Mouse (Mus musculus) fibroblast of lung, adult 2 months (primary cell): ENCODE measurements around the gene Lrrc4b.

Experiments used
- DNase-seq: peaks from one replicate; pipeline ENCODE4 v3.0.0-alpha.2; 2011; ENCODE audit warnings: low read depth

The Lrrc4b gene

DNA sequence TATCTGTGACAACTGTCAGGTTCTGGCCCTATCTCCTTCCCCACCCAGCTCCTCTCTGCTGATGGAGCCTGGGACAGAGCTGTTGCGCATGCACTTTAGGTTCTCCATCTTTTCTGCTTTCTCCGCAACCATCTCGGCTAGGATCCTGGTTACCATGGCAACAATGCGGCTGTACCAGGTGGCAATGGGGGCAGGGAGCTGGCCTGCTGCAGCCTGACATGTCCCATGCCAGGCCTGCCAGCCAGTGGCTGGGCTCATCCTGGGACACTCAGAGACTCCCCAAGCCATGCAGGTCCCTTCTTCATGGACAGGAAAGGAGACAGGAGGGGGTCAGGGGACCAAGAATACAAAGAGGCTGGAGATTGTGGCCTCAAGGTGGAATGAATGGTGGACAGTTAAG lies 35.7 kb downstream of the Lrrc4b start:
- no peak for DNase-seq

GRCm38 (mm10) chr7:44465111-44465510 lies 36.3 kb downstream of the Lrrc4b start, which contains the start of gene Aspdh:
Aspdh (plus strand) TSS chr7:44465391.
- DNase-seq = no peak

DNA sequence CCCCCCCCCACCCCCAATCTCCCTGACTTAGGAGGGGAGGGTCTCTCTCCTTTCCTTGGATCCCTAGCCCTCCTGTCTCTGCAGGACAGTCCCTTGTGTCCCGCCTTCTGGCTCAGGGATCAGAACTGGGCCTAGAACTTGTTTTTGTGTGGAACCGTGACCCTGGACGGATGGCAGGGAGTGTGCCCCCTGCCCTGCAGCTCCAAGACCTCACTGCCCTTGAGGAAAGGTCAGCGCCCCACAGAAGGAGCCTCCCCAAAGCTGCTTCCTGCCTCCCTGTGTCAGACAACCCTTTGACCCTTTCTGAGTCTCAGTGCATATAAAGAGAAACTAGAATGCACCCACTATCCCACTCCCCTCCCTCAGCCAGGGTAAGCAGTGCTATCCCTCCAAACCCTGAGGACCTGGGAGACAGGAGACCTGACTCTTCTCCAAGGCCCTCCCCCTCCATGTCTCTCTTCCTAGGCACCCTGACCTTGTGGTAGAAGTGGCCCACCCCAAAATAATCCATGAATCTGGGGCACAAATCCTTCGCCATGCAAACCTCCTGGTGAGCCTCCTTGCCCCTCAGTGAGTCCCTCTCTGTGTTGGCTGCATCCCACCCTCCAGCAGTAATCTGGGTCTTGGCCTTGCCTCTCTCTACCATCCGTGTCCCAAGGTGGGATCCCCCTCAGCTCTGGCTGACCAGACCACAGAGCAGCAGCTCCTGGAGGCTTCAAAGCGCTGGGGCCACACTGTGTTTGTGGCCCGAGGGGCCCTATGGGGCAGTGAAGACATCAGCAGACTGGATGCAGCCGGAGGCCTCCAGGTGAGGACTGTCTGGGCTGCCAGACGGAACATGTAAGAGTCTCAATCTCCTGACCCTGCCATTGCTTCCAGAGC lies 37.4 kb downstream of the Lrrc4b start:
- no peak for DNase-seq

- no peak for DNase-seq
These were observed 38.1 kb downstream of the Lrrc4b start for GRCm38 (mm10) chr7:44466888-44467311.

GRCm38 (mm10) chr7:44467811-44468411 lies 39.1 kb downstream of the Lrrc4b start, which contains the start of gene Josd2:
Josd2 (plus strand) TSS chr7:44467980.
- DNase-seq = peak; percentile 98

DNA sequence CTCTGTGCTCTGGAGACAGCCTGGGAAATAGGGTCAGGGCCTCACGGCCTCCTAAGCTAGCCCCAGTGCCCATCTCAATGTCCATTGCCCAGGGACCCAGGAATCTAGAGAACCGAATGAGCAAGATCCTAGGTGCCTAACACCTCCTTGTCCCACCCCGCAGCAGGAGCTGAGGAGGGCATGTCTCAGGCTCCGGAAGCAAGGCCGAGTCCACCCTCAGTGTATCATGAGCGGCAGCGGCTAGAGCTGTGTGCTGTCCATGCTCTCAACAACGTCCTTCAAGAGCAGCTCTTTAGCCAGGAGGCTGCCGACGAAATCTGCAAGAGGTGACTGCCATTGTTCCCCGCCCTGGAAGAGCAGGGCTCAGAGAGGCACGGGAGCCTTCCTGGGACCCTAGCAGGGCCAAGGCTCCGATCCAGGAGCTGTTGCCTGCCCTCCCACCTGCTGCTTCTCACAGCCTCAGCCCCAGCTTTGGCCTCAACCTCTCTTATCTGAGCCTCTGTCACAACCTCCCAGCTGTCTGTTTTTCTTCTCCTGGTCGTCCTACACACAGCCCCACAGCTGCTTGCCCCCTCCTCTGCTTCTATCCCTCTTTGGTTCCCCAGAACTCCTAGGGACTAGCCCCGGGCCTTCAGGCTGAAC lies 39.9 kb downstream of the Lrrc4b start:
- no peak for DNase-seq

DNA sequence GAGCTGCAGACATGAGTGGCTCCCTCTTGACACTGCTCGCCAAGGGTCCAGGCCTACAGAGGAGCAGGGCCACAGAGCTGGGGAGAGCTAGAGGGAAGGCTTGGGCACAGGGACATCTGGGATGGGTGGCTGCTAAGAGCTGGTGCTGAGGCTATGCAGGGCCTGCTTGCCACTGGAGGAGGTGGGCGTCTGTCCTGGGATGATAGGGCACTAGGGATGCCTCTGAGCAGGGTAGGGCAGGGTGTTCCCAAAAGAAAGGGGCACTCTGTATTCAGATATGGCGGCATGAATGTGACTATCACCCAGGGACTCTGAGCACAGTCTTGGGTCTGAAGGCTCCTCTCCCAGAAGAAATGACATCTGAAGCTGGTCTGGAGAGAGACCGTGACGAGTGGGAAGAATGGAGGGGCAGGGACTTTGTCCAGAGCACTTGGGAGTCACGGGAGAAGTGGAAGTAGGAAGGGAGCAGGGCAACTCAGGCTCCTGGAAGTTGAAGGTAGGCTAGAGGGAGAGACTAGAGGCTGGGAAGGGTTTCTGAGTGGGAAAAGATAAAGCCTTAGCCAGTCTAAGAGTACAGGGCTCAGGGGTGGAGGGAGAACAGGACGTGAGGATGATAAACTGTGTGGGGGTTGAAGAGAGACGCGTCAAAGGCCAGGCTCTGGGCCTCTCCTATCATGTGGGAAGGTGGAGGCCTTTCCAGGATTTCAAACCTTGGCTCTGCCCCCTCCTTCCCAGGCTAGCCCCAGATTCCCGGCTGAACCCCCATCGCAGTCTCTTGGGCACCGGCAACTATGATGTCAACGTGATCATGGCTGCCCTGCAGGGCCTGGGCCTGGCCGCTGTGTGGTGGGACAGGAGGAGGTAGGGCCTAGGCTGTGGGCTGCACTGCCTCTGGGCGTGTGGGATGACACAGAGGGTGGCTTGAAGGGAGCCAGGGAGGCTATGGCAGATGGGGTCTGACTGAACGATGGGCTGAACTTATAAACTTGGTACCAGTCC lies 41.2 kb downstream of the Lrrc4b start:
- no peak for DNase-seq

GRCm38 (mm10) chr7:44470696-44471612 lies 42.1 kb downstream of the Lrrc4b start:
- no peak for DNase-seq

- no peak for DNase-seq
These were observed 43.2 kb downstream of the Lrrc4b start for GRCm38 (mm10) chr7:44471880-44472557.

- DNase-seq = no peak
These were observed 43.7 kb downstream of the Lrrc4b start for GRCm38 (mm10) chr7:44472558-44472885.

DNA sequence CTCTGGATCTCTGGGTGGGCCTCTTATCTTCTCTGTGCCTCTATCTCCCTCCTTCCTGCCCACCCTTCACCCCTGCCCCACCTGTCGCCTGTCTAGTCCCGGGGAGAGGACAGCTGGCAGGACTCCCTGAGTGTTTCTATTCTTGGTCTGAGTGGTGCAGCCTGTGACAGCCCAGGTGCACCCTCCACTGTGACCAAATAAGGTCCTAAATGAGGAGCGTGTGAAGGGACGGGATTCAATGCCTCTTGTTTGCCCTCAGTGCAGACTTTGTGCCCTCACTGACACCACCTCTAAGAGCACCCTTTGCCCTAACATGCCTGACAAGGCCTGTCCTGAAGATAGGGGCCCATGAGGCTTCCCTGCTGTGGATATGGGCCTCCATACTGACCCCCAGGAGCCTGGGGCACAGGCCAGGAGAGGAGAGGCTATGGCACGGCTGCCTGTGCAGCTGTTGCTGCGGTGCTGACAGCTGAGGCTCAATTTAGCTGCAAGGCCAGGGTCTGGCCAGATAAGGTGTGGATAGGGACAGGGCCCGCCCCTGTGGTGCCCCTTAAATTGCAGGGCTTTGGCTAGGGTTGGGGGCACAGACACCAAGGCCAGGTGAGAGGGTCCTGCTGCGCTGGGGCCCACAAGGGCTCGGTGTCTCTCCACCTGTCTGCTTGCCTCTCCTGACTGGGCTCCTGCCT lies 44.3 kb downstream of the Lrrc4b start:
- no peak for DNase-seq

DNA sequence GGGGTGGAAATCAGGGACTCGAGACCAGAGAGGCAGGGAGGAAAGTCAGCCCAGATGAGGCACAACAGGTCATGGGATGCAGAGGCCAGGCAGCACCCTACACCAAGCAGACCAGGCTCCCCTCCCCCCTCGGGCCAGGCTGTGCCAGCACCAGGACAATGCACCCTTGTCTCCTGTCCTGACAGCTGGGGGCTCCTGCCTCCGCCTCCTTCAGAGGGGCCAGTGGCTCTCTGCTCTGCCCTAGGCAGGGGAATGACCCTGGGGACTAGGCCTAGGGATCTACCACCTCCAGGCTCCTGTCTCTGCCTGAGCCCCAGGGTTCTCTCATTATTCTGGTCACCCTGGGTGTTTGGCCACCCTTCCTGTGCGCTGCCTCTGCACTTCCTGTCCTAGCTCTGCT lies 45.6 kb downstream of the Lrrc4b start:
- no peak for DNase-seq

DNA sequence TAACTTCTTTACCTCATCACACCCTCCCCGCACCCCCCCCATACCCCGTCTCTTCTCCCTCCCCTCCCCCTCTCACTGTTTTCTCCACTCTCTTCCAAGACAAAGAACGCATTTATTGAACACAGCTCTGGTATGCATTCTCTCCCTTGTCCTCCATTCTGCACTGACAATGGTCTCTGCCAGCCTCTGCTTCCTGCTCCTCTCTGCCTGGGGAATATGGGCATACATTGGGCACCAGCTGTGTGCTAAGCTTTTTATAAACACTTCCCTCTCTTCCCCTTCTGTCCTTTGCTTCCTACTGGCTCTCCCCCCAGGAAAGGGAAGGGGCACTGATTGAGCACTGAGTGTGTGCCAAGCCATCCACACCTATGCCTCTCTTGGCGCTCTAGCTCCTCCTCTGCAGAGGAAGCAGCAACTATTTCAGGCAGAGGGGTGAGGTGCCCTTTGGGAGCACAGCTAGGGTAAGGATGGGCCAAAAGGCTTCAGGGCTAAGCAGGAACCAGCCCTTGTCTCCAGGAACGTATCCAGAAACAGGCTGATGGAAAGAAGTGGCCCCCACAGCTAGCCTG lies 46.3 kb downstream of the Lrrc4b start:
- no peak for DNase-seq

- DNase-seq = no peak
These were observed 54.1 kb downstream of the Lrrc4b start for GRCm38 (mm10) chr7:44482836-44483435.

GRCm38 (mm10) chr7:44484109-44484508 lies 55.3 kb downstream of the Lrrc4b start:
- DNase-seq = no peak

DNA sequence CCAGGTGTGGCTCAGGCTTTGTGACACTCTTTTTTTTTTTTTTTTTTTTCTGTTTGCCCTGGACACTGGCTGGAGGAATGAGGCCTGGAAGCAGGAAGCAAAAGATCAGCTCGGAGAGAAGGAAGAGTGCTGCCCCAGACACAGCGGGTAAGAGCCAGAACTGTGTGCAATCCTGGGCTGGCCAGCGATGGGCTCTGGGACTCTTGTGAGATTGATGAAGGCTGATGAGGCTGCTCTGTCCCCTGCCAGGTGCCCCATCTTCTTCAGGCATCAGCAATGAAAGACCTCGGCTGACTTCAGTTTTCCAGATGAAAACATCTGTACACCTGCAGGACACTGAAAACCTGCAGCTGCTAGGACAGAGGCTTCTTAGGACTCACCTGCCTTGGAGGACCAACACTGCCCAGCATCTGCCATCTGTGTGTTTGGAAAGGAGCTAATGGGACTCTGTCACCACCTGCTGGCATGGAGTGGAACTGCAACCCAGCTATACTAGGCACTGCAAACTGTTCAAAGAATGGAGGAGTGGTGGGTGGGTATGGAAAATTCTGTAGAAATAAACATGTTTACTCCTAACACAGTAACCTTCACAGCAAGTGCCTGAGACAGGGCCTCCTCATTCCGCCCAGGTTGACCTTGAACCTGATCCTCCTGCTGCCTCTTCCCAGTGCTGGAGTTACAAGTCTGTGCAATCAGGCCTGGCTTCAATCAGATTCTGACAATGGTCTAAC lies 56.2 kb downstream of the Lrrc4b start:
- peak; percentile 32 for DNase-seq

GRCm38 (mm10) chr7:44485572-44486195 lies 56.9 kb downstream of the Lrrc4b start:
- no peak for DNase-seq
